Mouse (Mus musculus) heart, postnatal 4 days (tissue): ENCODE measurements around the gene Aldh1a3. TPM values are rescaled to one million over a fixed set of nuclear protein-coding genes. Genes with fewer than 3 reads are reported as not detected.

Experiments
- DNase-seq: peaks from one replicate; pipeline ENCODE4 v3.0.0; 2021
- total RNA-seq, 2 experiments: library from RNA; stranded (reverse); gene quantifications; 2 replicates each; pipeline ENCODE4 v1.2.3; 2021

Gene Aldh1a3
- total RNA-seq, 2 experiments from 2014 or later, result 1.8 to 1.9 TPM

DNA sequence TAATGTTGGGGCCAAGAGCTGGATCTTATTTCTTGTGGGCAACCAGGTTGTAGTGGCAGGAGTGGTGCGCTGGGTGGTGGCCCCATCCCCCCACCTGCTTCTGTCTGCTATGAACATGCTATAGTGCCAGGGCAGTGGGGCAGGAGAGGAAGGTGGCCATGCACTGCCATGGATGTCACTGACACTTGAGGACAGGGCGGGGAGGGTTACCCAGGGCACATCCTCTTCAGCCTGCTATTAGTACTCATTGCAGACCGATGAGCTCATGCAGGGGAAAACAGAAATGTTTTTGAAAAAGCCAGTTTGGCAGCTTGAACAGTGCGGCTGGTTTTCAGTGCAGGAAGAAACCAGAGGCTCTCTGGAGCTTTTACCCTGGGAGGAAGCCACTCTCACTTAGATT, 10.5 kb downstream of the Aldh1a3 start:
- DNase-seq, result no peak

DNA sequence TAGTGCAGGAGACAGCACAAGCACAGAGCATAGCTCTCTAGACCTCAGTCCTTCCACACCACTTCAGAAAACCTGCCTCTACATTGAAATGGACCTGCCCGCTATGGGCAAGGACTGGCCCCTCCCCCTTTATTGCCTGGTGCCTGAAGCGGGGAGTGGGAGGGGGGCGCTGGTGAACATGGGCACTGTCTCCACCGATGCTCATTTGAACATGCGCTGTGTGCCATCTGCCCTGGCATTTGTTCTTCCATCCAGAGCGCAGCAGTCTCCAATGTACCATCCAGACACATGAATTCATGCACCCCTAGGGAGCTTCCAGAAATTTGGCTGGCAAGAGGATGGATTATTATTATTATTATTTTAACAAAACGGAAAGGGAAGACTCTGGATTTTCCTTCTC, 14.2 kb downstream of the Aldh1a3 start:
- no peak for DNase-seq

DNA sequence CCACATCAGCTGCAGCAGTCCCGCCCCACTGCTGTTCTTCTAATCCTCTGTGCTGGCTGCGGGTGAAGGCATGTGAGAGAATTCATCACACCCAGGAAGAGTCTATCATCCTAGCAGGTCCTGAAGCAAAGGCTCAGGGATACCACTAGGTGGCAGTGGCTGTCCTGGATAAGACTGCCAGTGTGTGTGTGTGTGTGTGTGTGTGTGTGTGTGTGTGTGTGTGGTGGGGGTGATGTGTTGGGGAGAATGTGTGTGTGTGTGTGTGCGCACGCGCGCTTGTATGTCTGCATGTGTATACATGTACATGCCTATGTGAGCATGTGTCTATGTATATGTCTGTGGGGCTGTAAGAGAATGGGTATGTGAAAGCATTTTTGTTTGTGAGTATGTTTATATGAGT, 17.9 kb downstream of the Aldh1a3 start:
- DNase-seq, result peak; percentile 58

DNA sequence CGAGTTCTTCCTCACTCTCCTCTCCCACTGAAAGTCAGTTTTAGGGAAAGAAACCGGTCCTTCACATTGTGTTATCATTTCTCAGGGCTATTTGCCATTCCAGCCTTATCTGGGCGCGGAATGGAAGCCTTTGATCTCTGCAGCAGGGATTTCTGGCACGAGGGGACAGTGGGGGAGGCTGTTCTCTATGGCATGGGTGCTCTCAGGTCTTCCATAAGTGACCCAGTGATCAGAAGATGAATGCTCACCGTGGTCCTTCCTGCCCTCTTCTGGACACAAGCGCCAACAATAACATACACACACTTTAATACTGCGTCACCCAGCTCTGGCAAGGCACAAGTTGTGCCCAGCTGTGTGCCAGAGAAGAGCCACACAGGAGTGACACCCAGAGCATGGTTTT, 20.3 kb downstream of the Aldh1a3 start:
- DNase-seq, result no peak

DNA sequence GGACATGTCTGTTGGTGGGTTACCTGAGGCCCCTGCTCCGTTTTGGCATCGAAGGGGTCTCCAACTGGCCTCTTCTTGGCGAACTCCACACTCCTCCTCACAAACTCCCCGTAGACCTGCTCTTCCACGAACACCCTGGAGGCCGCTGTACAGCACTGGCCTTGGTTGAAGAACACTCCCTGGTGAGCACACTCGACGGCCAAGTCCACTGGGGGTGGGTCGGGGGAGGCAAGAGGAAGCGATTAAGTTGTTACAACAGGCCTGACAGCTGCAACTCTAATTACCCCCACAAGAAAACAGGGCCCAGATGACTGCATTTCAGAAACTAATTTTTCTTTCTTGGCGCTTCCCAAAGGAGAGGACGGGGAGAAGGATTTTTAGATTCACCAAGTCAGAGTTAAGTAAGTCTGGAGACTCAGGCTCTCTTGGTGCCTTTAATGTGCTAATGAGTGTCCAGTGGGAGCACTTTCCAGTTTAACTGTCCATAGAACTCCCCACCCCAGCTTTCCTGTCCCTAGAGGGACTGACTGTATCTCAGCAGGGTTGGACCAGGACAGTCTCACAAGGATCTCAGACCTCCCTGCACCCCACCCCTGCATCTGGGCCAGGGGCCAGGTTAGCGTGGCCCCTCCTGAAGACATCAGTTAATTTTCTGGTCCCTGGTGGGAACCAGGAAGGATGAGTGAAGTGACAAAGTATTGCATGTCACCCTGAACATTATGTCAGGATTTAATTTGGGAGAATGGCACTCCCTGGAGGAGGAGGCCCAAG, 21.2 kb downstream of the Aldh1a3 start:
- DNase-seq, result peak; percentile 49

DNA sequence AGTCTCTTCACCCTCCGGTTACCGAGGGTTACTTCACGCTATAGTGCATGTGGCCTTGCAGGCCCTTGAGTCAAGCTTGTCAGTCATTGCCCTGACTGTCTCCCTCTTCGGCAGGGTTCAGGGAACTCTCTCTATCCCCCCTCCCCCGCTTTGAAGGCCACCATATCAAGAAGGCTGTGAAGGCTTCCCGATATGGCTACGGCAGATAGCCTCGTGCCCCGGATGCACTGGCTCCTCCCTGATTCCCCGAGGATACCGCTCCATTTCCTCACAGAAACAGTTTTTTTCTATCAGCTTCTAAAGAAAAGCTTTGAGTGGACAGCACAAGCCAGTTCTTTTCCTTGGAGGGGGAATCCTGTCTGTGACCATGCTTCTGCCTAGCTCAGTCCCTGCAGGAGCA, 21.8 kb downstream of the Aldh1a3 start:
- no peak for DNase-seq

DNA sequence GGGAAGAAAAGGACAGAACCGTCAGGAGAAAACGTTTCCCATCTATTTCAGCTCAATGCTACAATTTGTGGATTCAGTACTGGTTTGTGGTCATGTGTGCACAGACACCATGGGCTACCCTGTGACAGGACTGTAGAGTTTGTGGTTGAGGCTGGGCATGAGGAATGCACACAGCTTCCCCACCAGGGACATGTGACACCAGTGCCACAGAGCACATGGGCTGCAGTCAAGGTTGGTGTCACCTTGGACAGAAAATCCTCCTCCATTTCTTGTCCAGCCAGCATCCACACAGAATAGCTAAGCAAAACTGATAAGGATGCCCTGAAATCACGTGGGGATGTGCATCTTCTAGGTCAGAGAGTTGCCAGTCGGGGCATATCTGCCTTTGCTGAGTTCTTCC, 22.5 kb downstream of the Aldh1a3 start:
- DNase-seq, result no peak

DNA sequence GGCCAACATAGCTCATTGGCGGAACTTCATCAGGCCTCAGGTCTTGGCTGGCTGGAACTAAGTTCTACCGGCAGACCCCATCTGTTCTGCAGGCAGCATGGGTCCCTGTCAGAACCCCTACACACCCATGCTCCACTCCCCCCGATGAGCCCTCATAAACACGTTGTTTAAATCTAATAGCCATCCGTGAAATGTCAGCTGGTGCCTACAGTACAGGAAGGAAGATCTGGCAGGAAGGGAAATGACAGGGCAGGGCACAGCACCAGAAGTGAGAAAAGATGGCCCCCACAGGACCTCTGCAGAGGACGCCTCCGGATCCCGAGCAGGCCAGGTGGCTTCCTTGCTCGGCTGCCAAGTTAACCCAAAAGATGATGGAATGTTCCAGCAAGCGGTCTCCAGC, 23.2 kb downstream of the Aldh1a3 start:
- no peak for DNase-seq

DNA sequence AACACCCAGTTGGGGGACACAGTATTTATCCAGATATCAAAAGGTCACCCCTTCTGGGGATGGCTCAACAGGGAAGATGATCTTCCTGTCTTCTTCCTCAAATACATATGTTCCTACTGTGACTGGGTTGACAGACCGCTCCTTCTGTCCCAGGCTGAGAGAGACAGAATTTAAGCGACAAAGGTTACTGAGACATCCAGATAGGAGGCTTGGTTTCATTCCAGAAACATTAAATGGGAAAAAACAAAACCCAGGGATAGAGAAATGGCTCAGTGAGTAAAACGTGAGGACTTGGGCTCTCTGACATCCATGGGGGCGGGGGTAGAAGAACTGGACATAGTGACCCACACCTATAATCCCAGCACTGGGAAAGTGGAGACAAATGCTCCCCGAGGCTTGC, 24.4 kb downstream of the Aldh1a3 start:
- no peak for DNase-seq

DNA sequence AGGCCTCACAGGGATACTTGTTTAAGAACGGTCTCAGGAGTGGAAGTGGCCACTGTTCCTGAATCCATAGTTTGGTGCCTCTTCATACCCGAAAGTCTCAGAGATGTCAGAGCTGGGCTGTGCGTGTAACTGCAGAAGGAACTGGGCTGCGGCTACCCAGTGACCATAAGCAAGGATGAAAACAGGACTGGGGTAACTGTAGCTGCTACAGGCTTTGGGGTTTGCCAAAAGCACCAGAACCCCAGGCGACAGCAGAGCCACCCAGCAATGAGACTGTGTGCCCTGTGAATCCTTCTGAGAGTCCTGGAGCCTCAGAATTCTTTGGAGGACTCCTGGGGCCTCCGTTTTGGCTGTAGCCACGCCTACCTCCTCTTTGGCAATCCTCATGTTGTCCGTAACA, 25.7 kb downstream of the Aldh1a3 start:
- no peak for DNase-seq

DNA sequence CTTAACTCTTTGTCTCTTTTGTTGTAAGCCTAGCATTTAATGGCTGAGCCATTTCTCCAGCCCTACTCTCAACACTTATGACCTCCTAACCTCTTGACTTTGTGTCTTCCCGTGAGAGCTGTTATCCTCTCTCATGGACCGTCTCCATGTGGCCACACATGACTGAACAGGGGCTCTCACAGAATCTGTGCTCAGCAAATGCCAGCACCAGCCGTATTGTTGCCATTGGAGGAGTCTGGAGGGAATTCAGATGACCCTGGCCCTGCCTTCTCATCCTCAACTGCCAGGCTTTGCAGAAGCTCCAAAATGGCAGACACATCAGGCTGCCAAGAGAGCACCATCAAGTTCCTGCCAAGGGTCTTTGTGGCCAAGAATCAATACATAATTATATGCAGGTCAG, 30.0 kb downstream of the Aldh1a3 start:
- no peak for DNase-seq

DNA sequence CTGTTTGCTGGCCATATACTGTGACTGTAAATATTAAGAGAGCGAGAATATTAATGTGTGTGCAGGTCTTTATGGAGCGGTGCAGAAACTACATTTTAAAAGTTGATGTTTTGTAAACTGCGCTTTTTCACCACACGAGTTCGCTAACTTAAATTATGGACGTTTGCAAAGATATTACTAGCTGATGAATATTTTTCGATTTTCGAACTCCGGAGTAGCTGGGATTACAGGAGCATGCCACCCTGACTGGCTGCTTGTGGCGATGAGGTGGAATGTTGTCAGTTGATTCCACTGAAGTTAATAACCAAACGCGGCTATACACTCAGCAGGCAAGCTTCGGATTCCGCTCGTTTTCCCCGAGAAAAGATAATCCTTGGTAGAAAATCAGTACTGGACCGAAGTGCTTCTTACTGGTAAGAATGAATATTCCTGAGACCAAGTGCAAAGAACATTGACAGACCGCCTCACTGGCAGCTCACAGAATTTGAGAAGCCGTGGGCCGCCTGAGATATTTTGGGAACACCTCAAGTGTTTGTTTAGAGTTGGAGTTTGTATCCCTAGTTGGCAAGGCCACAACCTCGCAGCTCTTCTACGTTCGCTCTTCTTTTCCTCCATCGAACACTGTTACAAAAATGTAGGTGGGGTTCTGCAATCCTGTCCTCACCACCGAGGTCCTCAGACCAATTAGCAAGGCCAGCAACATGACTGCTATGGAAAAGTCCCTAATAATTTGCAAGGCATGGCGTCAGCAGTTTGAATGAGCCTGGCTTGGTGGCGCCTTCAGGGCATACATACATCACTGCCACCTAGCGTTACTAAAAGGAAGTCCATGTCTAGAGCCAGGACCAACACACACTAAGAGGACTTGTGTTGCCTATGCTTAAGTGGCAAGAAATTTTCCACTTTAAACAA, 38.4 kb downstream of the Aldh1a3 start:
- peak; percentile 74 for DNase-seq

DNA sequence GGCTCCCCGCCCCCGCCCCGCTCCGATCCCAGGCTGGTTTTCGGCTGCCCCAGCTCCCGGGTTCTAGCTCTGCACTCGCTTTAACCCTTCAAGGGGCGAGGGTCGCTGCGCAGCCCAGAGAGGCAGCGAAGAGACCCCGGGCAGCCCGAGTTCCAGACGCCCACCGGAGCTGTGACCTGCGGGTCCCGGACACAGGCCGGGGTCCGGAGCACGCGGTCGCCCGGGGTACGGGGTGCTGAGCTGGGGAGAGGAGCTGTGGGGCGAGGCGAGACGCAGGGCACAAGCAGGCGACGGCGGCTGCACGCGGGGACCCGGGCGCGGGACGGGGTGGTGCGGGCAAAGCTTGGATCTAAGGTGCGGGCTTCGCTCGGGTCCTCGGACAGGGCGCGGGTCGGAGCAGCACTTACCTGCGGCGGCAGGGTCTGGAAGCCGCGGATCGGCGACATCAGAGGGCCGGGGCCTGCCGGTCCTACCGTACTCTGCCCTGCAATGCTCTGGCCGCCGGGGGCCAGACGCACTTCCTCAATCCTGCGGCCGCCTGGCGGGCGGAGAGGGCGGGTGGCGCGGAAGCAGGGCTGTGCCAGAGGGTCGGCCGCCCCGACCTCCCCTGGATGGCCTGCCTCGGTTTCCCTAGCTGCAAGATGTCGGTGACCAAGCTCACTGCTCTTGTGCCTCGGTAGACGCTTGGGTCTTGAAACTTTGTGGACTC, 39.4 kb downstream of the Aldh1a3 start, which contains the start of gene Lrrk1:
Gene Lrrk1, minus strand, starts transcription at position 538 of the 709 bp plus-strand sequence.
- peak; percentile 67 for DNase-seq

DNA sequence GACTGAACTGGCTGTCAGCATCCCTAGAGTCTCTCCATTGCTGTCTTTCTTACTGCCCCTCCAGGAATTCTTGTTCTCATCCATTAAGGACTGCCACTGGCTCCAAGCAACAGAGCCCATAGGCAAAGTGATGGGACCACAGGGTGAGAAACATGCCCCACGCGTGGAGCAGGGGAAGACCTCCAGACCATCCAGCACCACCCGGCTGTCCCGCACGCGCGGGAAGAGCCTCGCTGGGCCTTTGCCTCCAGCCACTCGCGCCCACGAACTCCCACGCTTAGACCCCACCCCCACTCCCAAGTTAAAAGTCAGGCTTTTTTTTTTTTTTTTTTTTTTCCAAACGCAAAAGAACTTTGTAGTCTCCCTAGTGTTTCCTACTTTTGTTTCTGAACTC, 39.9 kb downstream of the Aldh1a3 start:
- DNase-seq, result peak; percentile 32

DNA sequence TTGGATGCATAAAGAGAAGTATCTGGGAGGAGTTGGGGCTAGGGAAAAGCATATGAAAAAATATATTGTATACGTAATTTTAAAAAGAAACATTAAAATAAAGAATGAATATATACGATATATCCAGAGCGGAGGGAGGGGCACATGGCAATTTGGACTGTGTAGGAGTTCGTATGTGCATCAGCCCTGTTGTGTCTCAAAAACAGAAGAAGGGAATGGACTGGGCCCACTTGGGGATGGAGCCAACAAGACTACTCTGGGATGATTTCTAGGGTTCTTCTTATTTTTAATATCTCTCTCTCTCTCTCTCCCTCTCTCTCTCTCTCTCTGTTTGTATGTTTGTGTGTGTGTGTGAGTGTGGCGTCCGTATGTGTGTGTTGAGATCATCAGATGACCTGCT, 40.9 kb downstream of the Aldh1a3 start:
- no peak for DNase-seq

DNA sequence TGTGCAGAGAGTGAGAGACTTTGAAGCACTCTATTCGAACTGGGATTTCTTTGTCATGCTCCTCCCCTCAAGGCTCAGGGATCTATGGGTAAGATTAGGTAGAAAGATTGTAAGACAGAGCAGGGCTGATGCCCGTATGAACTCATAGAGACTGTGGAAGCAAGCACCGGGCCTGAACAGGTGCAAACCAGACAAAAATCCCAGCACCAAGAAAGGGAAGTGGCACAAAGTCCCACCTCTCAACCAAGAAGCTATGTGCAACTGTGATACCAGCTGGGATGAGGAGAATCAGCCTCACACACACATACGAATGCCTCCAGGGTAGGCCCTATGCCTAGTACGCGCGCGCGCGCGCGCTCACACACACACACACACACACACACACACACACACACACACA, 41.5 kb downstream of the Aldh1a3 start:
- no peak for DNase-seq

DNA sequence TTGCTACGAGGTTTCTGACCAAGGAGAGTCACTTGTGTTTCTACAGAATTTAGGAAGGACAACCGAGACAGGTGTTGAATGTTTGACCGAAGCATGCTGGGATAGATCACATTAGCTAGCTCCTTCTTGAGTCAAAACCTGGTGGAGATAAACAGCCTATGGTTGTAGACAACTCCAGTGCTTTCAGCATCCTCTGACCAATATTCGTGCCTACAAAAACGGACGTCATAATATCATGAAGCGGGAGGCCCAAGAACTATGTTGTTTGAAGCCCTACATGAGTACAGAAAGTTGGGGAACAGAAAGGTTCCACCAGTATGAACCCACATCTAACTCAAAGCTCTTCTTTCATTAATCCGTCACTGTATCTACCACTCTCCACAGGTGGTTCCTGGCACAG, 42.4 kb downstream of the Aldh1a3 start:
- DNase-seq, result no peak

DNA sequence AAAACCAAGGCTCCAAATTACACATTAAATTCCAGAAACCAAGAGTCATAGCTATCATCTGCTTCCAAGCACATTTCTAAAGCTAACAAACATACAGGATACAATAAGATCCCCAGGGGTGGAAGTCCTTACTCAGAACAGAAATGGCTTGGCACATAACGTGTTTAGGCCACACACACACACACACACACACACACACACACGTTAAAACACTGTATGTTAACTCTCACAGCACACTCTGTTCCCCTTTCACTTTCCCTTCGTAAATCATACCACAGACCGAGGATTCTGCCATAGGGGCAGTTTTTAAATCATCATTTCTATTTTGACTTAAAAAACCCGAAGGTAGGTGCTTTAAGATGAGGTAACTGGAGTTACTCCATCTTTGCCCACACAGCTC, 43.1 kb downstream of the Aldh1a3 start:
- DNase-seq, result no peak

DNA sequence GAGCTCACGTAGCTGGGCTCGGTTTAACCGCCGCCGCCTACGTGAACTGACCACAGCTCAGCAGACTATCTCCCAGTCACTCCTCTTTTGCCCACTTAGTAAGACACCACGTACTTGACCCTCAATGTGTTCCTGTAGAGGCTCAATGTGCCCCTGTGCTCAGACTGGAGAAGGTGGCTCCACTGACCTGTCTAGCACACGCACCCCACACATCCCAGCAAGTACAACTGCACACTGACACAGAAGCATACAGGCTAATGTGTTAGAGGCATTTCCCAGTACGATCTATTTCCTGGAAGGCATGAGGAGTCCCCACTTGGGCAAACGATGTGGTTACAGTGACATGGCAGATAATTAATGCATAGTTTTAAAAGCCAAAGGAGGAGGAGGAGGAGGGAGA, 50.8 kb downstream of the Aldh1a3 start:
- DNase-seq, result no peak

DNA sequence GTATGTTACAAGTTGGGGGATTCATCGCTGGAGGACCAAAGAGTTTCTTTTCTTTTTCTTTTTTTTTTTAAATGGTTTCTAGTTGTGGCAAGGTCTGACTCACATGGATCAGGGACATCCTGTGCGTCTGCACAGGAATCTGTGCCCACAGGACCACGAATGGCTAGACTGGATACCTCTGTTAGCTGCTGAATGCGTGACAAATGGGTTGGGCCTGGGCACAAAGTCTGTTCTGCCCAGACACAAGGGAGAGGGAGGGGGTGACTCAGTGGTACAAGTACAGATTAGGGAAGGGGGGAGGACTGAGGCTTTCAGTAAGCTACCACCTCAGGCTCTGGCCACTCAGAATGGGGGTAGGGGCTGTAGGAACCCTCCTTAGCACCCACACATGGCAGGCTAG, 51.6 kb downstream of the Aldh1a3 start:
- DNase-seq, result no peak

DNA sequence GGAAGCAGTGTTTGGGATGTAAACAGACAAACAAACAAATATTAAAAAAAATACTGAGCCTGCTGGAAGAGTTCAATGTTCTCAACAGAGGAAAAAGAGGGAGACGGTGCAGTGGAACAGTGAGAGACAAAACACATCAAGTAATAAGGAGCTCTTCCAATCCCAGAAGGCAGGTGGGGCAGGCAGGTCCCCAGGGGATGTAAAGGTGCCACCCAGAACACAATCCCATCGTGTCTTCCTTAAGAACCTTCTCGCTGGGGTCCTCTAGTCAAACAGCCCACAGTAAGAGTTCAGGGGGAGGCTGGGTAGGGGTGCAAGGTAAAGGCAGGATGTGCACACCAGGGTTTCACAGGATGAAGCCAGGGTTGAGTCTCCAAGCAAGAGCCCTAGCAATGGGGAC, 53.9 kb downstream of the Aldh1a3 start:
- DNase-seq, result no peak

DNA sequence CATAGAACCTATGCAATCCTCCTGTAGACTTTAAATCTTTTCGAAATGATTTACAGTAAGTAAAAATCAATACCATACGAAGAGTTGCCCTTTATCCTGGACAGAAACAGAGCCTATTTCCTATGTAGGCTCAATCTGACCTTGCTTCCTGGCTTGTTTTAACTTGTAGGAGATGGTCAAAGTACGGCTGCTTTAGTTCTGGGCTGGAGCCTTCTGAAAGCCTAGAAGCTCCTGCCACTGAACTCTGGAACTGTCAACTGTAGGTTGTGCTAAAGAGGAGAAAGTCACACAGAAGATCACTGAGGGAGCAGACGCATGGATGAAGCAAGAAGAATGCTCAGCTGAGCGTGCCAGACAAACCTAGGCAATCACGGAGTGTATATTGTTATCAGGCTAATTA, 56.3 kb downstream of the Aldh1a3 start:
- no peak for DNase-seq

DNA sequence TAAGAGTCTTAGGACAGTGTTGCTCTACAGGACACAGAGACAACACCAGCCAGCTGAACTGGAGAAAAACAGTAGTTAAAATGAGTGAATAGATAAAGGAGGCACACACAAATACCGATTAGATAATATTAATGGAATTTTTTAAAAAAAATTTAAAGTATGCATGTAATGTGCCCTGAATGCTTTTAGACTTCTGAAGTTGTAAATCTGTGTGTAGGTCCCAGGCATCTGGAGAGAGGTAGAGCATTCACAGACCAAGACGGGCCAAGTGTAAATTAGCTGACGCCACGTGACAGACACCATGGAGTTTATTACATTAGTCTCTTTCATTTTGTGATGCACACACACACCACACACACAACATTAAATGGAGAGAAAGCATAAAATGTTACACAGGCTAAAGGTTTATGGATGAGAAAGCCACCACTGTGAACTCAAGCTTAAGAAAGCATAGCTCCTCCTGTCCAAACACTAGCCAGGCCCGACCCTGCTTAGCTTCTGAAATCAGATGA, 57.3 kb downstream of the Aldh1a3 start:
- no peak for DNase-seq
